8 mouse cellular contexts compared by ENCODE assay signal in genomic region chr7:144895305-144896111, GRCm38 (mm10). TPM values are rescaled to one million over a fixed set of nuclear protein-coding genes. Genes with fewer than 3 reads are reported as not detected.
DNase-seq lines count a peak whose midpoint lies in the region; ATAC-seq lines count a peak whose summit lies in the region.

No protein-coding gene starts in this region.

- peak; percentile 58 to 60 for DNase-seq in B cell, adult 2 months
- peak; percentile 83 for DNase-seq in adrenal gland, postnatal 10 days
- peak; percentile 87 for DNase-seq in embryo, embryonic 9.5 days (ENCODE audit: extremely low spot score)
- DNase-seq in liver, embryonic 13.5 days = peak; percentile 59
- peak; percentile 25 to 51 for DNase-seq in natural killer cell, adult 2 months (ENCODE audit: low spot score in 2 of 2)

- H3K27me3 ChIP-seq in heart, embryonic 11.5 days (ENCODE audit: control insufficient read depth, insufficient read depth, low read length) = peaks cover 59% of the 10 kb centered on the region
- peaks cover 68% of the 10 kb centered on the region for H3K27me3 ChIP-seq in kidney, embryonic 15.5 days
- peaks cover 81% of the 10 kb centered on the region for H3K27me3 ChIP-seq in liver, embryonic 13.5 days
- H3K27me3 ChIP-seq in stomach, embryonic 15.5 days (replicated peaks) = peaks cover 58% of the 10 kb centered on the region

- peak; percentile 71; the same call in 1 of the 2 replicates for ATAC-seq in heart, embryonic 11.5 days (replicated peaks; ENCODE audit: insufficient number of reproducible peaks, low FRiP score, low TSS enrichment)
- ATAC-seq in kidney, embryonic 15.5 days (replicated peaks; ENCODE audit: low FRiP score) = peak; percentile 70
- peak; percentile 66 for ATAC-seq in liver, embryonic 13.5 days (ENCODE audit: low read depth)
- peak; percentile 53; the same call in 1 of the 2 replicates for ATAC-seq in stomach, embryonic 15.5 days (ENCODE audit: insufficient read depth, low FRiP score, low read depth)

- H3K4me1 ChIP-seq in heart, embryonic 11.5 days (ENCODE audit: control insufficient read depth, insufficient read depth, low read length) = peaks cover 17% of the 10 kb centered on the region
- H3K4me1 ChIP-seq in kidney, embryonic 15.5 days = peaks cover 31% of the 10 kb centered on the region
- H3K4me1 ChIP-seq in liver, embryonic 13.5 days (replicated peaks) = peaks cover 33% of the 10 kb centered on the region
- peaks cover 21% of the 10 kb centered on the region for H3K4me1 ChIP-seq in stomach, embryonic 15.5 days

- H3K9ac ChIP-seq in heart, embryonic 11.5 days (ENCODE audit: low read depth, low read length) = peak overlapping the region; percentile 40; the same call in 1 of the 2 replicates
- peak overlapping the region; percentile 30 for H3K9ac ChIP-seq in kidney, embryonic 15.5 days
- peak overlapping the region; percentile 23; the same call in 1 of the 2 replicates for H3K9ac ChIP-seq in liver, embryonic 13.5 days
- no peak overlapping the region for H3K9ac ChIP-seq in stomach, embryonic 15.5 days

- H3K27ac ChIP-seq in heart, embryonic 11.5 days (ENCODE audit: low read depth, low read length) = no peak overlapping the region
- H3K27ac ChIP-seq in kidney, embryonic 15.5 days = no peak overlapping the region
- H3K27ac ChIP-seq in liver, embryonic 13.5 days = no peak overlapping the region
- H3K27ac ChIP-seq in stomach, embryonic 15.5 days = no peak overlapping the region

- H3K4me3 ChIP-seq in heart, embryonic 11.5 days (ENCODE audit: low read depth, low read length) = peak overlapping the region; percentile 49
- peak overlapping the region; percentile 45 for H3K4me3 ChIP-seq in kidney, embryonic 15.5 days (replicated peaks)
- H3K4me3 ChIP-seq in liver, embryonic 13.5 days (replicated peaks) = peak overlapping the region; percentile 52
- peak overlapping the region; percentile 49 for H3K4me3 ChIP-seq in stomach, embryonic 15.5 days (replicated peaks)

- no peaks in the 10 kb centered on the region for H3K36me3 ChIP-seq in heart, embryonic 11.5 days (ENCODE audit: control insufficient read depth, insufficient read depth, low read length)
- H3K36me3 ChIP-seq in kidney, embryonic 15.5 days = no peaks in the 10 kb centered on the region
- H3K36me3 ChIP-seq in liver, embryonic 13.5 days = no peaks in the 10 kb centered on the region
- H3K36me3 ChIP-seq in stomach, embryonic 15.5 days = no peaks in the 10 kb centered on the region

- WGBS in heart, embryonic 11.5 days (ENCODE audit: insufficient replicate concordance) = under 1% methylated on average over 37 of the region's 37 CpGs
- under 1% methylated on average over 37 of the region's 37 CpGs for WGBS in kidney, embryonic 15.5 days
- WGBS in liver, embryonic 13.5 days (ENCODE audit: insufficient replicate concordance) = under 1% methylated on average over 37 of the region's 37 CpGs
- WGBS in stomach, embryonic 15.5 days = 1% methylated on average over 37 of the region's 37 CpGs

- H3K9me3 ChIP-seq in heart, embryonic 11.5 days (replicated peaks; ENCODE audit: control insufficient read depth, low read length) = no peaks in the 10 kb centered on the region
- H3K9me3 ChIP-seq in kidney, embryonic 15.5 days (replicated peaks) = no peaks in the 10 kb centered on the region
- H3K9me3 ChIP-seq in liver, embryonic 13.5 days (replicated peaks) = no peaks in the 10 kb centered on the region
- no peaks in the 10 kb centered on the region for H3K9me3 ChIP-seq in stomach, embryonic 15.5 days

- peak overlapping the region; percentile 92 for H3K4me2 ChIP-seq in heart, embryonic 11.5 days
- peak overlapping the region; percentile 83 for H3K4me2 ChIP-seq in kidney, embryonic 15.5 days
- H3K4me2 ChIP-seq in liver, embryonic 13.5 days = peak overlapping the region; percentile 74
- H3K4me2 ChIP-seq in stomach, embryonic 15.5 days = peak overlapping the region; percentile 95

RNA-seq across cellular contexts. Expression of gene Fgf15, which starts 0.8 kb away (rescaled TPM):
- not detected for total RNA-seq in adrenal gland, postnatal 10 days (2021)
- 0.11 and 0.13 TPM in 2 replicates for polyA plus RNA-seq in heart, embryonic 11.5 days (2014; fragmentation: Nextera tagmentation; extraction: Ambion mirVana)
- polyA plus RNA-seq in kidney, embryonic 15.5 days (2015; fragmentation: Nextera tagmentation; extraction: Ambion mirVana) = 2.3 and 2.4 TPM in 2 replicates
- polyA plus RNA-seq in liver, embryonic 13.5 days (2015; fragmentation: Nextera tagmentation; extraction: Ambion mirVana) = 0.07 and 0.14 TPM in 2 replicates
- polyA plus RNA-seq in stomach, embryonic 15.5 days (2015; fragmentation: Nextera tagmentation; extraction: Ambion mirVana) = 0.09 and 0.21 TPM in 2 replicates

RNA-seq across cellular contexts. Expression of gene LTO1, which starts 19.4 kb away (rescaled TPM):
- total RNA-seq in adrenal gland, postnatal 10 days (2021) = 10 to 100 TPM; 25.6 to 26.2 TPM
- 17.1 and 21.2 TPM in 2 replicates for polyA plus RNA-seq in heart, embryonic 11.5 days (2014; fragmentation: Nextera tagmentation; extraction: Ambion mirVana)
- 25.8 and 27.9 TPM in 2 replicates for polyA plus RNA-seq in kidney, embryonic 15.5 days (2015; fragmentation: Nextera tagmentation; extraction: Ambion mirVana)
- polyA plus RNA-seq in liver, embryonic 13.5 days (2015; fragmentation: Nextera tagmentation; extraction: Ambion mirVana) = 9.6 and 11.2 TPM in 2 replicates
- polyA plus RNA-seq in stomach, embryonic 15.5 days (2015; fragmentation: Nextera tagmentation; extraction: Ambion mirVana) = 24.2 and 24.6 TPM in 2 replicates

RNA-seq across cellular contexts. Expression of gene Ccnd1, which starts 44.2 kb away (rescaled TPM):
- 10 to 100 TPM; 72.7 to 80.8 TPM for total RNA-seq in adrenal gland, postnatal 10 days (2021)
- 71.3 and 100 TPM in 2 replicates for polyA plus RNA-seq in heart, embryonic 11.5 days (2014; fragmentation: Nextera tagmentation; extraction: Ambion mirVana)
- 229 and 245 TPM in 2 replicates for polyA plus RNA-seq in kidney, embryonic 15.5 days (2015; fragmentation: Nextera tagmentation; extraction: Ambion mirVana)
- polyA plus RNA-seq in liver, embryonic 13.5 days (2015; fragmentation: Nextera tagmentation; extraction: Ambion mirVana) = 36.8 and 50.3 TPM in 2 replicates
- 62.3 and 76.9 TPM in 2 replicates for polyA plus RNA-seq in stomach, embryonic 15.5 days (2015; fragmentation: Nextera tagmentation; extraction: Ambion mirVana)

RNA-seq across cellular contexts. Expression of gene Fgf4, which starts 48.3 kb away (rescaled TPM):
- total RNA-seq in adrenal gland, postnatal 10 days (2021) = not detected
- not detected in 2 replicates for polyA plus RNA-seq in heart, embryonic 11.5 days (2014; fragmentation: Nextera tagmentation; extraction: Ambion mirVana)
- polyA plus RNA-seq in kidney, embryonic 15.5 days (2015; fragmentation: Nextera tagmentation; extraction: Ambion mirVana) = 0.14 TPM in 1 of 2 replicates, not detected in the other
- polyA plus RNA-seq in liver, embryonic 13.5 days (2015; fragmentation: Nextera tagmentation; extraction: Ambion mirVana) = 0.03 TPM in 1 of 2 replicates, not detected in the other
- polyA plus RNA-seq in stomach, embryonic 15.5 days (2015; fragmentation: Nextera tagmentation; extraction: Ambion mirVana) = not detected in 2 replicates

RNA-seq across cellular contexts. Expression of gene Fgf3, which starts 57.6 kb away (rescaled TPM):
- total RNA-seq in adrenal gland, postnatal 10 days (2021) = under 1 TPM; 0.27 to 0.33 TPM
- polyA plus RNA-seq in heart, embryonic 11.5 days (2014; fragmentation: Nextera tagmentation; extraction: Ambion mirVana) = 0.19 TPM in 1 of 2 replicates, not detected in the other
- polyA plus RNA-seq in kidney, embryonic 15.5 days (2015; fragmentation: Nextera tagmentation; extraction: Ambion mirVana) = 0.36 and 0.53 TPM in 2 replicates
- polyA plus RNA-seq in liver, embryonic 13.5 days (2015; fragmentation: Nextera tagmentation; extraction: Ambion mirVana) = 0.16 and 0.31 TPM in 2 replicates
- polyA plus RNA-seq in stomach, embryonic 15.5 days (2015; fragmentation: Nextera tagmentation; extraction: Ambion mirVana) = not detected in 2 replicates
